Mouse (Mus musculus): ENCODE measurements around the gene Plac9b. TPM values are rescaled to one million over a fixed set of nuclear protein-coding genes. Genes with fewer than 3 reads are reported as not detected.
"Not testable (repeated sequence)": the region's sequence is repeated elsewhere in the genome, so short reads cannot be mapped to it uniquely, and the experiment has no call there.

Gene Plac9b
- total RNA-seq (2017), result not detected in 2 replicates

GRCm38 (mm10) chr14:26182380-26182779 lies at the start of gene Plac9b:
Gene Plac9b (minus strand): TSS chr14:26182480.
- ATAC-seq (replicated peaks in 1 of 2; ENCODE audit: insufficient read depth in 1 of 2, low FRiP score in 2 of 2, low TSS enrichment in 1 of 2, low read depth in 1 of 2, poor library complexity in 2 of 2, severe bottlenecking in 2 of 2), result not testable (repeated sequence)

DNA sequence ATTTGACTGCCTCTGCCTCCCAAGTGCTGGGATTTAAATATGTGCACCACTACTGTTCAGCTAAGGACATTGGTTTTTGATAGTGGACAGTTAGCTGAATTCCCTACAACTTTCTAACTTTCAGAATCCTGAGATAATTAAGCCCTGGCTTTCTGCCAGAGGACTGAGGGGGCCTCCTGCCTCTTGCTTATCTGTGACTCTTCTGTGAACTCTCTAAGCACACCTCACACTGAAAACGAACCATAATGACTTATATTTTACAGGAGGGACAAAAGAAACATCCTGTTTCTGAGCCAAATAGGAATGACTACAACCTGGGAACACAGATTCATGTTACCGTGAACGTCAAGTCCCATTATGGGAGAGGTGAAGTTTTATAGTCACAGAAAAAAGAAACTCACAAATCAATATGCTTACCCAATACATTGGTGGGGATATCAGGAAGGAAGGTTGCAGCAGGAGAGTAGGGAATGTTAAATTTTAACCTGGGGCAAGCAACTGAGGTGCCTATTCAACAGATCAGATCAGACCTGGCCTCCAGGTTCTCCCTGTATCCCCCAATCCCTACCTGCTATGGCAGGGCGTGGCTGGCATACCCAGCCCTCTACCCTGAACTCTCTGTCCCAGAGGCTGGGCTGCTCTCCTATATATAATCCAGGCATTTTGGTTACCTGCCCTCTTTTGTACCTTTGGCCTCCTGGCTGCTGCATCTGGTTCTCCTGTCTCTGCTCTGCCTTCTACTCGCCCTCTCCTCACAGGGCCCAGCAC lies 34.1 kb upstream of the Plac9b start:
- not testable (repeated sequence) for ATAC-seq (replicated peaks in 1 of 2; ENCODE audit: insufficient read depth in 1 of 2, low FRiP score in 2 of 2, low TSS enrichment in 1 of 2, low read depth in 1 of 2, poor library complexity in 2 of 2, severe bottlenecking in 2 of 2)

GRCm38 (mm10) chr14:26206926-26207247 lies 24.6 kb upstream of the Plac9b start, which contains the start of gene Tmem254b:
Gene Tmem254b (minus strand): TSS chr14:26207041.
- ATAC-seq (replicated peaks in 1 of 2; ENCODE audit: insufficient read depth in 1 of 2, low FRiP score in 2 of 2, low TSS enrichment in 1 of 2, low read depth in 1 of 2, poor library complexity in 2 of 2, severe bottlenecking in 2 of 2), result peak; percentile 85 to 86

GRCm38 (mm10) chr14:26206197-26206925 lies 24.1 kb upstream of the Plac9b start:
- ATAC-seq (replicated peaks in 1 of 2; ENCODE audit: insufficient read depth in 1 of 2, low FRiP score in 2 of 2, low TSS enrichment in 1 of 2, low read depth in 1 of 2, poor library complexity in 2 of 2, severe bottlenecking in 2 of 2), result peak; percentile 73 to 78

- ATAC-seq (replicated peaks in 1 of 2; ENCODE audit: insufficient read depth in 1 of 2, low FRiP score in 2 of 2, low TSS enrichment in 1 of 2, low read depth in 1 of 2, poor library complexity in 2 of 2, severe bottlenecking in 2 of 2), result not testable (repeated sequence)
Observed at GRCm38 (mm10) chr14:26197851-26198250, 15.6 kb upstream of the Plac9b start.

DNA sequence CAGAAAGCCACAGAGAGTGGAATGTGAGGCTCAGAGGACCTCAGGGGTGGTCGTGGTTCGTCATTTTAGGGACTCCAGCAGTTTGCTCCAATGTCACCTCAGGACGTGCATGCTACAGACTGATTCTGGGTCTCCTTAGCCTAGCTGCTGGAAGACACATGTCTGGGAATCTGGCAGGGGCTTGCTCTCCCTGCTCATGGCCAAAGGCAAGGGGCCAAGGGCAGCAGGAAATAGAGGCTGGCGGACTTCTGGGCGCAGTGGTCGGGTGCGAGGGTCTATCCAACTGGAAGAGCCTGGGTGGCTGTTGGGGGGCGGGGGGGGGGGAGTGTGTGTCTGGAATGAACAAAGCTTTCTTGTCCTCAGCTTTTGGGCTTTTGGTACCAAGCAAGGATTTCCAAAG lies 6.1 kb upstream of the Plac9b start:
- ATAC-seq (replicated peaks in 1 of 2; ENCODE audit: insufficient read depth in 1 of 2, low FRiP score in 2 of 2, low TSS enrichment in 1 of 2, low read depth in 1 of 2, poor library complexity in 2 of 2, severe bottlenecking in 2 of 2), result not testable (repeated sequence)

GRCm38 (mm10) chr14:26186638-26187037 lies 4.4 kb upstream of the Plac9b start:
- peak; percentile 50 to 60; a peak in 2 of 4 replicates for ATAC-seq (replicated peaks in 1 of 2; ENCODE audit: insufficient read depth in 1 of 2, low FRiP score in 2 of 2, low TSS enrichment in 1 of 2, low read depth in 1 of 2, poor library complexity in 2 of 2, severe bottlenecking in 2 of 2)

DNA sequence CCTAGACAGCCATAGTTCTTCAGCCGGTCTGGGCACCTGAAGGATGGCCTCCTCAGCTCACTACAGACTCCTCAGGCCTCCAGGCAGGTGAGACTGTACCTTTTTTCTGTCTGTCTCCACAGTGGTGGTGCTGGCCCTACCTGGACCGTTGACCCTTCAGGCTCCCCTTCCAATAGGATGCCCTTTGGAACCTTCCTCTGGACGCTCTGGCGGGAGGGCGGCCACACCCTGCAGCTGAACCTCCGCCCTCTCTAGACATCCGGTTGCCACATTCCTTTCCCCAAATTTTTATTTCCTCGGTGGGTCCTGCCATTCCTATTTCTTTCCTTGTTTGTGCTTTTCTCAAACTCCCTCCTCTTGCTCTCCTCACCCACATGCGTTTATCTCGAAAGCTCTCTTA lies 620 bp downstream of the Plac9b start:
- ATAC-seq (replicated peaks in 1 of 2; ENCODE audit: insufficient read depth in 1 of 2, low FRiP score in 2 of 2, low TSS enrichment in 1 of 2, low read depth in 1 of 2, poor library complexity in 2 of 2, severe bottlenecking in 2 of 2), result not testable (repeated sequence)

- ATAC-seq (replicated peaks in 1 of 2; ENCODE audit: insufficient read depth in 1 of 2, low FRiP score in 2 of 2, low TSS enrichment in 1 of 2, low read depth in 1 of 2, poor library complexity in 2 of 2, severe bottlenecking in 2 of 2), result not testable (repeated sequence)
Observed at GRCm38 (mm10) chr14:26175028-26175427, 7.3 kb downstream of the Plac9b start.

- not testable (repeated sequence) for ATAC-seq (replicated peaks in 1 of 2; ENCODE audit: insufficient read depth in 1 of 2, low FRiP score in 2 of 2, low TSS enrichment in 1 of 2, low read depth in 1 of 2, poor library complexity in 2 of 2, severe bottlenecking in 2 of 2)
Observed at GRCm38 (mm10) chr14:26173955-26174354, 8.3 kb downstream of the Plac9b start.

DNA sequence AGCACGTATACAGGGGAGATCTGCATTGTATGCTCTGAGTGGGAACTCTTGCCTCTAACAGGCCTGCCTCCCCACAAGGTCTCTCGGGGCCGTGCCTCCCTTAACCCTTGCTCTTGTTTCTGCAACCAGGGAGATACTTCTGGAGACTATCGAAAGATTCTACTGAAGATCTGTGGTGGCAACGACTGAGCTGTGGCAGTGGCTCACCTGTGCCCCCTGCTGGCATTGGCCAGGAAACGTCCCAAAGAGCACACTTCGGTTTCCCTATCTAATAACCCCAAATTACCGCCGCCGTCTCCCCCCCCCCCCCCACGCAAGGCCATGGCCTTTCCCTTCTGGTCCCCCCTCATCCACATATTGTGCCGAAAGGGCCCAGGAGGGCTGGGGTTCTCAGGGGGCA lies 17.0 kb downstream of the Plac9b start:
- ATAC-seq (replicated peaks in 1 of 2; ENCODE audit: insufficient read depth in 1 of 2, low FRiP score in 2 of 2, low TSS enrichment in 1 of 2, low read depth in 1 of 2, poor library complexity in 2 of 2, severe bottlenecking in 2 of 2), result peak; percentile 48 to 67

GRCm38 (mm10) chr14:26162423-26162822 lies 19.9 kb downstream of the Plac9b start:
- not testable (repeated sequence) for ATAC-seq (replicated peaks in 1 of 2; ENCODE audit: insufficient read depth in 1 of 2, low FRiP score in 2 of 2, low TSS enrichment in 1 of 2, low read depth in 1 of 2, poor library complexity in 2 of 2, severe bottlenecking in 2 of 2)

- not testable (repeated sequence) for ATAC-seq (replicated peaks in 1 of 2; ENCODE audit: insufficient read depth in 1 of 2, low FRiP score in 2 of 2, low TSS enrichment in 1 of 2, low read depth in 1 of 2, poor library complexity in 2 of 2, severe bottlenecking in 2 of 2)
Observed at GRCm38 (mm10) chr14:26161156-26161555, 21.1 kb downstream of the Plac9b start.

- not testable (repeated sequence) for ATAC-seq (replicated peaks in 1 of 2; ENCODE audit: insufficient read depth in 1 of 2, low FRiP score in 2 of 2, low TSS enrichment in 1 of 2, low read depth in 1 of 2, poor library complexity in 2 of 2, severe bottlenecking in 2 of 2)
Observed at GRCm38 (mm10) chr14:26156032-26156431, 26.2 kb downstream of the Plac9b start.

GRCm38 (mm10) chr14:26147095-26147494 lies 35.2 kb downstream of the Plac9b start:
- ATAC-seq (replicated peaks in 1 of 2; ENCODE audit: insufficient read depth in 1 of 2, low FRiP score in 2 of 2, low TSS enrichment in 1 of 2, low read depth in 1 of 2, poor library complexity in 2 of 2, severe bottlenecking in 2 of 2), result not testable (repeated sequence)

DNA sequence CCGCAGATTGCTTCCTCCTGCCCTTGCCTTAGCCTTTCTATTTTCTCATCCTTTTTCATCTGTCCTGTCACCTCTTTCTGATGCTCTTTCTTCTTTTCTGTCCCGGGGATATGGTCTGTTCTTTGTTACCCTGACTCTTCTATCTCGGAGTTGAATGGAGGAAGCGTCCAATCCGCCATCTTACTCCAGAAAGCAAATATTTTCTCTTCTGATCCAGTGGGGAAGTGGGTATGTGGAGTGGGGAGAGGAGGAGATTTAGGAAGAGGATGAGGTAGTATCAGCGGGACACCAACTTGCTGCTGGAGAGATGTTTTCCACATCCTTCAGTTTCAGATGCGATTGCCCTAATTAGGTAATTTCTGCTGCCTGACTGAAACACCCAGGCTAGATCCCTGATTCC lies 63.2 kb downstream of the Plac9b start:
- ATAC-seq (replicated peaks in 1 of 2; ENCODE audit: insufficient read depth in 1 of 2, low FRiP score in 2 of 2, low TSS enrichment in 1 of 2, low read depth in 1 of 2, poor library complexity in 2 of 2, severe bottlenecking in 2 of 2), result 0 out of 4 replicates have a peak, but pooled peaks of 1 of the 2 experiments have one; percentile 7

GRCm38 (mm10) chr14:26118550-26119000 lies 63.7 kb downstream of the Plac9b start:
- peak; percentile 37 to 51; a peak in 3 of 4 replicates for ATAC-seq (replicated peaks in 1 of 2; ENCODE audit: insufficient read depth in 1 of 2, low FRiP score in 2 of 2, low TSS enrichment in 1 of 2, low read depth in 1 of 2, poor library complexity in 2 of 2, severe bottlenecking in 2 of 2)

GRCm38 (mm10) chr14:26118150-26118549 lies 64.1 kb downstream of the Plac9b start, which contains the start of gene Duxbl2:
Gene Duxbl2 (plus strand): TSS chr14:26118349.
- ATAC-seq (replicated peaks in 1 of 2; ENCODE audit: insufficient read depth in 1 of 2, low FRiP score in 2 of 2, low TSS enrichment in 1 of 2, low read depth in 1 of 2, poor library complexity in 2 of 2, severe bottlenecking in 2 of 2), result peak; percentile 37 to 39; a peak in 1 of 4 replicates
